Mouse (Mus musculus) limb, embryonic 14.5 days (tissue): ENCODE data around the gene Rnf126. TPM values are rescaled to one million over a fixed set of nuclear protein-coding genes. Genes with fewer than 3 reads are reported as not detected.

Experiments
- ATAC-seq: fragments of 200-750 bp; cut with Nextera tagmentation; 2 replicates; pipeline ENCODE4 v1.8.0; 2017; ENCODE audit warnings: low read depth, moderate number of reproducible peaks, moderate TSS enrichment; ENCODE audit not compliant: low FRiP score
- DNase-seq: peaks from one replicate; pipeline ENCODE4 v3.0.0-alpha.2; 2015; ENCODE audit warnings: low spot score
- H3K27ac ChIP-seq: fragments of 300-500 bp; sonication (generic); replicated peaks from 2 replicates; pipeline ENCODE4 v1.5.1; 2014; ENCODE audit warnings: low read depth, mild to moderate bottlenecking, low read length, moderate library complexity, mixed read lengths
- H3K27me3 ChIP-seq: fragments of 300-500 bp; sonication (generic); 2 replicates; pipeline ENCODE4 v1.6.1; 2014; ENCODE audit warnings: low read length, mixed read lengths; ENCODE audit not compliant: control insufficient read depth, insufficient read depth
- H3K36me3 ChIP-seq: fragments of 300-500 bp; sonication (generic); 2 replicates; pipeline ENCODE4 v1.6.1; 2014; ENCODE audit warnings: mild to moderate bottlenecking, low read length, moderate library complexity, mixed read lengths; ENCODE audit not compliant: control insufficient read depth, insufficient read depth
- H3K4me1 ChIP-seq: fragments of 300-500 bp; sonication (generic); 2 replicates; pipeline ENCODE4 v1.6.1; 2014; ENCODE audit warnings: antibody characterized with exemption, low read length, mixed read lengths; ENCODE audit not compliant: control insufficient read depth, insufficient read depth
- H3K4me2 ChIP-seq: fragments of 300-500 bp; sonication (generic); replicated peaks from 2 replicates; pipeline ENCODE4 v1.6.1; 2014; ENCODE audit warnings: low read depth, mild to moderate bottlenecking, low read length, moderate library complexity; ENCODE audit not compliant: severe bottlenecking
- H3K4me3 ChIP-seq: fragments of 300-500 bp; sonication (generic); replicated peaks from 2 replicates; pipeline ENCODE4 v1.5.1; 2014; ENCODE audit warnings: low read length
- H3K9ac ChIP-seq: fragments of 300-500 bp; sonication (generic); 2 replicates; pipeline ENCODE4 v1.6.1; 2014; ENCODE audit warnings: mild to moderate bottlenecking, low read depth, low read length, moderate library complexity; ENCODE audit not compliant: severe bottlenecking
- H3K9me3 ChIP-seq: fragments of 300-500 bp; sonication (generic); 2 replicates; pipeline ENCODE4 v1.6.1; 2016; ENCODE audit warnings: low read length; ENCODE audit not compliant: control insufficient read depth
- POLR2A ChIP-seq: fragments of 200-500 bp; IDR thresholded peaks from 2 replicates; pipeline ENCODE4 v1.8.0; 2012; ENCODE audit warnings: inconsistent platforms, mild to moderate bottlenecking, moderate library complexity, borderline replicate concordance; ENCODE audit not compliant: insufficient read depth, insufficient read length; ENCODE audit errors: extremely low read depth
- WGBS: fragments of 180-500 bp; shearing (Covaris S2); extraction: QIAGEN DNeasy Blood & Tissue Kit; methylation state at CpG from one replicate; pipeline ENCODE4 v1.1.7; 2014; 5-methylcytosine and 5-hydroxymethylcytosine counted together
- polyA plus RNA-seq, 2 experiments: library from polyadenylated mRNA; depleted of rRNA in 1 of 2; stranded (reverse) in 1 of 2; unstranded in 1 of 2; fragments of >200 nt; fragmentation: Nextera tagmentation in 1 of 2; extraction: Ambion mirVana in 1 of 2; gene quantifications; 2 replicates each; pipeline versions ENCODE4 v1.2.1 to v1.2.3; 2012 to 2014

Gene Rnf126
- polyA plus RNA-seq, 2 experiments = 100 to 176 TPM

- Histone ChIP-seq H3K4me2 (no peak overlapping the region), H3K9ac (no peak overlapping the region), H3K4me1 (no peaks in the 10 kb centered on the region), H3K27me3 (no peaks in the 10 kb centered on the region), H3K36me3 (peaks cover 8% of the 10 kb centered on the region), H3K27ac (no peak overlapping the region), H3K9me3 (no peaks in the 10 kb centered on the region), H3K4me3 (no peak overlapping the region)
- ATAC-seq = no peak
- WGBS = 92% methylated on average over 13 of the region's 13 CpGs
- no peak for DNase-seq
- no peak for TF ChIP-seq POLR2A
Observed at GRCm38 (mm10) chr10:79729357-79729965, 37.3 kb downstream of the Rnf126 start.

- Histone ChIP-seq H3K27ac (no peak overlapping the region), H3K9me3 (no peaks in the 10 kb centered on the region)
- WGBS = 68% methylated on average over 28 of the region's 28 CpGs
Observed at GRCm38 (mm10) chr10:79728323-79729249, 38.2 kb downstream of the Rnf126 start.

GRCm38 (mm10) chr10:79726090-79726489 is 40.7 kb downstream of the Rnf126 start:
- no peak for TF ChIP-seq POLR2A

More at GRCm38 (mm10) chr10:79728323-79729249, 38.2 kb downstream of the Rnf126 start:
- Histone ChIP-seq H3K9ac (no peak overlapping the region), H3K27me3 (no peaks in the 10 kb centered on the region), H3K4me1 (no peaks in the 10 kb centered on the region), H3K36me3 (0 out of 2 replicates have a peak, but pooled peaks cover 4% of the 10 kb centered on the region), H3K4me3 (no peak overlapping the region), H3K4me2 (no peak overlapping the region)
- no peak for DNase-seq
- no peak for ATAC-seq
- no peak for TF ChIP-seq POLR2A

GRCm38 (mm10) chr10:79723692-79724091 is 43.1 kb downstream of the Rnf126 start:
- H3K27ac ChIP-seq = no peak overlapping the region
- no peaks in the 10 kb centered on the region for H3K4me1 ChIP-seq

More at GRCm38 (mm10) chr10:79726090-79726489, 40.7 kb downstream of the Rnf126 start:
- H3K4me3 ChIP-seq = no peak overlapping the region
- WGBS = 44% methylated on average over 11 of the region's 11 CpGs
- H3K9me3 ChIP-seq = no peaks in the 10 kb centered on the region
- H3K27ac ChIP-seq = no peak overlapping the region
- no peak overlapping the region for H3K9ac ChIP-seq
- H3K36me3 ChIP-seq = no peaks in the 10 kb centered on the region
- DNase-seq (no peak), ATAC-seq (no peak)
- no peak overlapping the region for H3K4me2 ChIP-seq
- no peaks in the 10 kb centered on the region for H3K27me3 ChIP-seq
- H3K4me1 ChIP-seq = no peaks in the 10 kb centered on the region

GRCm38 (mm10) chr10:79723047-79723446 is 43.7 kb downstream of the Rnf126 start:
- no peak overlapping the region for H3K9ac ChIP-seq
- no peak overlapping the region for H3K4me3 ChIP-seq
- H3K9me3 ChIP-seq = no peaks in the 10 kb centered on the region
- no peak for TF ChIP-seq POLR2A
- whole genome bisulfite sequencing = 72% methylated on average over 6 of the region's 6 CpGs
- H3K27ac ChIP-seq = no peak overlapping the region
- peaks cover 8% of the 10 kb centered on the region for H3K27me3 ChIP-seq
- H3K36me3 ChIP-seq = no peaks in the 10 kb centered on the region
- no peaks in the 10 kb centered on the region for H3K4me1 ChIP-seq
- DNase-seq (no peak), ATAC-seq (no peak)
- no peak overlapping the region for H3K4me2 ChIP-seq

More at GRCm38 (mm10) chr10:79723692-79724091, 43.1 kb downstream of the Rnf126 start:
- no peak for TF ChIP-seq POLR2A
- H3K36me3 ChIP-seq = no peaks in the 10 kb centered on the region
- H3K9me3 ChIP-seq = no peaks in the 10 kb centered on the region
- ATAC-seq (no peak), DNase-seq (no peak)
- H3K4me2 ChIP-seq = no peak overlapping the region
- H3K4me3 ChIP-seq = no peak overlapping the region
- no peak overlapping the region for H3K9ac ChIP-seq
- WGBS = 74% methylated on average over 7 of the region's 7 CpGs
- H3K27me3 ChIP-seq = peaks cover 1% of the 10 kb centered on the region; the same call in 1 of the 2 replicates
